Mouse (Mus musculus): ENCODE results near the gene Dennd1b. TPM values are rescaled to one million over a fixed set of nuclear protein-coding genes. Genes with fewer than 3 reads are reported as not detected.

The Dennd1b gene
- polyA plus RNA-seq, 1 experiment from 2014 or later: 13.0 TPM

GRCm38 (mm10) chr1:138984161-138984560, 20.9 kb downstream of the Dennd1b start:
- WGBS: 81% methylated on average over 4 of the region's 4 CpGs
- H3K27ac ChIP-seq: peak overlapping the region; percentile 60

GRCm38 (mm10) chr1:138992384-138993138, 29.3 kb downstream of the Dennd1b start:
- H3K27me3 ChIP-seq: no peaks in the 10 kb centered on the region
- no peak overlapping the region for H3K4me3 ChIP-seq
- H3K4me1 ChIP-seq (replicated peaks): peaks cover 4% of the 10 kb centered on the region
- WGBS: 69% methylated on average over 5 of the region's 5 CpGs
- no peak overlapping the region for H3K9ac ChIP-seq
- no peaks in the 10 kb centered on the region for H3K9me3 ChIP-seq (replicated peaks)
- H3K27ac ChIP-seq: no peak overlapping the region
- ATAC-seq (replicated peaks; ENCODE audit: insufficient number of reproducible peaks, insufficient read depth, low FRiP score, low read depth): no peak
- H3K36me3 ChIP-seq: no peaks in the 10 kb centered on the region; the same call in 1 of the 2 replicates
- no peak overlapping the region for H3K4me2 ChIP-seq

More at GRCm38 (mm10) chr1:138984161-138984560, 20.9 kb downstream of the Dennd1b start:
- Histone ChIP-seq H3K4me3 (no peak overlapping the region), H3K36me3 (no peaks in the 10 kb centered on the region), H3K9me3 (replicated peaks) (no peaks in the 10 kb centered on the region), H3K4me1 (replicated peaks) (peaks cover 24% of the 10 kb centered on the region), H3K4me2 (no peak overlapping the region), H3K9ac (no peak overlapping the region), H3K27me3 (no peaks in the 10 kb centered on the region)
- no peak; the same call in 1 of the 2 replicates for ATAC-seq (replicated peaks; ENCODE audit: insufficient number of reproducible peaks, insufficient read depth, low FRiP score, low read depth)

GRCm38 (mm10) chr1:138995621-138996380, 32.6 kb downstream of the Dennd1b start:
- Histone ChIP-seq H3K9me3 (replicated peaks) (no peaks in the 10 kb centered on the region), H3K4me2 (no peak overlapping the region), H3K4me1 (replicated peaks) (peaks cover 3% of the 10 kb centered on the region; the same call in 1 of the 2 replicates), H3K27me3 (no peaks in the 10 kb centered on the region), H3K27ac (no peak overlapping the region), H3K9ac (no peak overlapping the region), H3K36me3 (no peaks in the 10 kb centered on the region; the same call in 1 of the 2 replicates), H3K4me3 (no peak overlapping the region)
- 80% methylated on average over 6 of the region's 6 CpGs for WGBS
- ATAC-seq (replicated peaks; ENCODE audit: insufficient number of reproducible peaks, insufficient read depth, low FRiP score, low read depth): no peak

- WGBS: 91% methylated on average over 2 of the region's 2 CpGs
- no peaks in the 10 kb centered on the region for H3K27me3 ChIP-seq
Observed at GRCm38 (mm10) chr1:138996663-138997062, 33.4 kb downstream of the Dennd1b start.

GRCm38 (mm10) chr1:139000675-139001379, 37.6 kb downstream of the Dennd1b start:
- WGBS: 69% methylated on average over 9 of the region's 9 CpGs
- ATAC-seq (replicated peaks; ENCODE audit: insufficient number of reproducible peaks, insufficient read depth, low FRiP score, low read depth): no peak
- H3K27ac ChIP-seq: no peak overlapping the region

More at GRCm38 (mm10) chr1:138996663-138997062, 33.4 kb downstream of the Dennd1b start:
- Histone ChIP-seq H3K4me1 (replicated peaks) (peaks cover 3% of the 10 kb centered on the region; the same call in 1 of the 2 replicates), H3K27ac (no peak overlapping the region), H3K4me3 (no peak overlapping the region), H3K9ac (no peak overlapping the region), H3K36me3 (no peaks in the 10 kb centered on the region; the same call in 1 of the 2 replicates), H3K9me3 (replicated peaks) (no peaks in the 10 kb centered on the region), H3K4me2 (no peak overlapping the region)
- ATAC-seq (replicated peaks; ENCODE audit: insufficient number of reproducible peaks, insufficient read depth, low FRiP score, low read depth): no peak

GRCm38 (mm10) chr1:139003503-139003902, 40.3 kb downstream of the Dennd1b start:
- Histone ChIP-seq H3K27me3 (no peaks in the 10 kb centered on the region), H3K9me3 (replicated peaks) (no peaks in the 10 kb centered on the region), H3K36me3 (no peaks in the 10 kb centered on the region), H3K4me2 (no peak overlapping the region), H3K27ac (no peak overlapping the region), H3K4me3 (no peak overlapping the region), H3K4me1 (replicated peaks) (no peaks in the 10 kb centered on the region), H3K9ac (no peak overlapping the region)
- 91% methylated on average over 2 of the region's 2 CpGs for WGBS
- no peak for ATAC-seq (replicated peaks; ENCODE audit: insufficient number of reproducible peaks, insufficient read depth, low FRiP score, low read depth)

More at GRCm38 (mm10) chr1:139000675-139001379, 37.6 kb downstream of the Dennd1b start:
- Histone ChIP-seq H3K27me3 (no peaks in the 10 kb centered on the region), H3K4me3 (no peak overlapping the region), H3K9me3 (replicated peaks) (no peaks in the 10 kb centered on the region), H3K36me3 (no peaks in the 10 kb centered on the region), H3K9ac (no peak overlapping the region), H3K4me2 (no peak overlapping the region), H3K4me1 (replicated peaks) (no peaks in the 10 kb centered on the region)

- no peak overlapping the region for H3K4me2 ChIP-seq
- H3K36me3 ChIP-seq: no peaks in the 10 kb centered on the region
- H3K4me3 ChIP-seq: no peak overlapping the region
- no peaks in the 10 kb centered on the region for H3K4me1 ChIP-seq (replicated peaks)
- H3K27me3 ChIP-seq: no peaks in the 10 kb centered on the region
- no peak overlapping the region for H3K9ac ChIP-seq
- WGBS: 62% methylated on average over 1 of the region's 1 CpGs
- ATAC-seq (replicated peaks; ENCODE audit: insufficient number of reproducible peaks, insufficient read depth, low FRiP score, low read depth): no peak
- no peak overlapping the region for H3K27ac ChIP-seq
- no peaks in the 10 kb centered on the region for H3K9me3 ChIP-seq (replicated peaks)
Observed at GRCm38 (mm10) chr1:139006000-139006399, 42.8 kb downstream of the Dennd1b start.

- no peaks in the 10 kb centered on the region for H3K4me1 ChIP-seq (replicated peaks)
- H3K4me2 ChIP-seq: no peak overlapping the region
- H3K4me3 ChIP-seq: no peak overlapping the region
- H3K9ac ChIP-seq: no peak overlapping the region
- ATAC-seq (replicated peaks; ENCODE audit: insufficient number of reproducible peaks, insufficient read depth, low FRiP score, low read depth): no peak
- H3K9me3 ChIP-seq (replicated peaks): no peaks in the 10 kb centered on the region
- no peaks in the 10 kb centered on the region for H3K36me3 ChIP-seq
- no peak overlapping the region for H3K27ac ChIP-seq
- no peaks in the 10 kb centered on the region for H3K27me3 ChIP-seq
- WGBS: 84% methylated on average over 3 of the region's 3 CpGs
Observed at GRCm38 (mm10) chr1:139007475-139007874, 44.2 kb downstream of the Dennd1b start.

GRCm38 (mm10) chr1:139015118-139015788, 52.0 kb downstream of the Dennd1b start:
- no peaks in the 10 kb centered on the region for H3K9me3 ChIP-seq (replicated peaks)
- no peak overlapping the region for H3K27ac ChIP-seq
- no peak overlapping the region for H3K9ac ChIP-seq
- no peaks in the 10 kb centered on the region for H3K36me3 ChIP-seq
- ATAC-seq (replicated peaks; ENCODE audit: insufficient number of reproducible peaks, insufficient read depth, low FRiP score, low read depth): no peak
- H3K4me3 ChIP-seq: no peak overlapping the region
- no peaks in the 10 kb centered on the region for H3K4me1 ChIP-seq (replicated peaks)
- no peaks in the 10 kb centered on the region for H3K27me3 ChIP-seq
- H3K4me2 ChIP-seq: no peak overlapping the region
- 79% methylated on average over 5 of the region's 5 CpGs for WGBS

- no peak for ATAC-seq (replicated peaks; ENCODE audit: insufficient number of reproducible peaks, insufficient read depth, low FRiP score, low read depth)
- no peak overlapping the region for H3K4me2 ChIP-seq
- WGBS: 57% methylated on average over 7 of the region's 7 CpGs
Observed at GRCm38 (mm10) chr1:139021298-139021697, 58.1 kb downstream of the Dennd1b start.

More at GRCm38 (mm10) chr1:139021298-139021697, 58.1 kb downstream of the Dennd1b start:
- no peaks in the 10 kb centered on the region; the same call in 1 of the 2 replicates for H3K4me1 ChIP-seq (replicated peaks)
- H3K9me3 ChIP-seq (replicated peaks): no peaks in the 10 kb centered on the region
- H3K36me3 ChIP-seq: no peaks in the 10 kb centered on the region
- no peak overlapping the region for H3K27ac ChIP-seq
- H3K4me3 ChIP-seq: no peak overlapping the region
- no peaks in the 10 kb centered on the region for H3K27me3 ChIP-seq
- no peak overlapping the region for H3K9ac ChIP-seq
